Mouse (Mus musculus) thymus, adult 18-20 months (tissue): Measurements from ENCODE around the gene Eva1c.
A peak's percentile ranks its signal among the peaks of the same experiment; 100 is the strongest.

Experiments used
- DNase-seq, 2 experiments: peaks; one replicate each; pipeline ENCODE4 v3.0.0; 2022; ENCODE audit warnings: mixed read lengths in 2 of 2

Gene Eva1c

DNA sequence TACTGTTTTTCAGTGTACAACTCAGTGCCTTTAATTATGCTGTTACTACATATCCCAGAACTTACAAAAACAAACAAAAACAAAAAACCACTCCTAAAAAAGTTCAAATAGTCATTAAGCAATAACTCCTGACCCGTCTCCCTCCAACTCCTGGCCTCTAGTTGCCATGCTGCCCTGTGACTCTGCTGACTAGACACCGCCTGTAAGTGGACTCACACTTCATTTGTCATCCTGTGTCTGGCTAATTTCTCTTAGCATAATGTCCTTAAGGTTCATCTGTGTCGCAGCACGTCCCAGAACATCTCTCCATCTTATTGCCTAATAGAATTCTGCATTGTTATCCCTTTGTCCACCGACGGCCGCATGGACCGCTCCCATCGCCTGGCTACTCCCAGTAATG is 979 bp downstream of the Eva1c start:
- DNase-seq = no peak

DNA sequence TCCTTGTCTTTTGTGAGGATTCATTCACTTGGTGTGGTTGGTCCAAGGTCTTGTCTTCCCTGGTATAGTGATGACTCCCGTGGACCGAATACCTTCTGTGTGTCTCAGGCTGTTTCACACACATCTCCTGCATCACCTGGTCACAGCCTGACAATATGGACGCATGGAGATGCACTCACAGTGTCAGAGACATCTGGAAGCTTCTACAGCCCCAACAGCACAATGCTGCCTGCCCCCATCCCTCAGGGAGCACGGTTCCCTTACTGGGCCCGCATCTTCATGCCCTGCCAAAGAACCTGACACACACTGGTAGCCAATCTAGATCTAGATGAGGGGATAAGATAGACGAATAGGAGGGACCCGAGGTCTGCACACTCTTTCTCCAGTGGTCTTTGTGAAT is 2.6 kb downstream of the Eva1c start:
- no peak for DNase-seq

DNA sequence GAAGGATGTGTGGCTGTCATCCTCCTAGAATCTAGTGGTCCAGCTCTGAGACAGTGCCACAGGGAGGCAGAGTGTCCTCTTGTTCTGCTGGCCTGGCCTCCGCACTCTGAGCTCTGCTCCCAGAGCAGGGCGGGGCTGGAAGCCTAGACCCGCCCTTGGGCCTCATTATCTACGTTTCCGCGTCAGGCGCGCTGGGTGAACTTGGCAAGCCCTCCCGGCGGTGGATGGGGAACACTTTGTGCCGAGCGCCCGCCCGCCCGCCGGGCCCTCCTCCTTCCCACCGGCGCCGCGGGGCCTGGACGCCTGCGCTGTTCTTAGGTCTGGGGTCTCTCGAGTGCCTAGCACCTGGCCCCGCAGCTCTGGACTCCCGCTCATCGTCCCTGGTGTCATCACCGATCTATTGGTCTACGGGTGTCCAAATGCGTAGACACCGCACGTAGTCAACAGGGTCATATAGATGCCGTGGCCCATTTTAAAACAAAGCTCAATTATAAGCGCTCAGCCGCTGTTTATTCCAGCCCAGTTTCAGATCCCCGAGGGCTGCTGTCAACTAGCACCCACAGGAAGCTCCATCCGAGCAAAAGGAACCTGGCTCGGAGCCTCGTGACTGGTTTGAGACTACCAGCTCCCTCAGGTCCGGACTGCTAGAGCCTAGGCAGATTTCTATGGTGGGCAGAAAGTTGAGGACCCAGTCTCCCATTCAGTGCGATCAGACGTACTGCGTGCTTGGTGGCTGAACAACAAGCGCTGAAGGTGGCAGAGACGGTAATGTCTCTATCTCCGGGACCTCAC is 3.6 kb downstream of the Eva1c start:
- peak; percentile 23 to 27 for DNase-seq

DNA sequence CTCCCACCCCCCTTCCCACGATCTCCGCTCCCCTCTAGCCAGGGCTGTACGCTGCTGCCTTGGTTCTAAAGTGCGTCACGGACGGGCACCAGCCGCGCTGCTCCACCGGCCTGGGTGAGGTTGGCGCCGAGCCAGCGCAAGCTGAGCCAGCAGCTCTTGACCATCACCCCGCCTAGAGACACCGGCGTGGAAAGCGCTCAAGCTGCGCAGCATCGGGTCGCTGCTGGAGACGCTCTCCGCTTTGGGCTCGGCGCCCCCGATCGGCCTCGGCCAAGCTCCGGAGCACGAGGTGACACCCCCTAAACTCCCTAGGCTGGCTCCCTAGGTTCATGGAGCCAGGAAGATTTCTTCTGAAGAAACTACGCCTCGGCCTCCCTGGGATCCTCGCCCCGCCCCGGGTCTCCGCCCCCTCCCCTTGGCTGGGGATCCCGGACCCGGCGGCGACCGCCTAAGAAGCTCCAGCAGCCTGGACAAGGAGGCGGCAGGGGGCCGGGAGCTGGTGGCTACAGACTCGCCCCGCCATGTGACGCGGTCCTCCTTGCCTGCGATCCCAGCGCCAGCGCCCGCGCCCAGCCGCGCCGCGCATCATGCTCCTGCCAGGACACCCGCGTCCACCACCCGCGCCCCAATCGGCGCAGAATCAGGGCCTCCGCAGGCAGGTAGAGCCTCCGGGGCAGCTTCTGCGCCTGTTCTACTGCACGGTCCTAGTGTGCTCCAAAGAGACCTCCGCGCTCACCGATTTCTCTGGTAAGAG is 4.3 kb downstream of the Eva1c start:
- DNase-seq = no peak

DNA sequence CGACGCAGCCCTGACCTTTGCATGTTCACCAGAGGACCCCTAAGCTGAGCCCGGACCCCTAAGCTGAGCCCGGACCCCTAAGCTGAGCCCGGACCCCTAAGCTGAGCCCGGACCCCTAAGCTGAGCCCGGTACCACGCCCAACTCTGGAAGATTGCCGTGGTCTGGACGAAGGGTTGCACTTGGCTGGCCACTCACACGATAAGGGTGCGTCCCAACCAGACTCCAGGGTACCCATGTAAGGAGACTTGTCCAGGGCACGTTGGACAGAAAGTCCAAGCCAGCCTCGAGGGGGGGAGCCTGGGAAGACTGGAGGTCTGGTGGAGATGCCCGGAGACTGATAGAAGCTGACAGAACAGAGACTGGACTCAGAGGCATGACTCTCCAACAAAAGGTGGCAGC is 5.2 kb downstream of the Eva1c start:
- DNase-seq = no peak

DNA sequence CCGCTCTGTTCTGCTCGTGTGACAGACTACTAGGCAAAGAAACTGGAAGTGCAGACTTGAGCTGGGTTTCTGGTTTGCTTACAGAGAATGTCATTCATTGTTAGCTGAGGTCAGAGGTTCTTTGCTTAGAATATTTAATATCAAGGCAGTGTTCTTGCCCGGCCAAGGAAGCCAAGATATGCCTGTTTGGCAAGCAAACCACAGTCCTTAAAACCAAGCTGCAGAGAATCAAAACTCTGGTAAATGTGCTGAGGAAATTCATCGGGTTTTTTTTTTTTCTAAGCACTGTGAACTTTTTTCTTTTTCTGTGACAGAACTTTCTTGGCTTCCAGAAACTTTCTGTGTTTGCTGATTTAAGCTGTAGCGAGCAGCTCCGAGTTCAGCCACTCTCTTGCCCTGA is 6.0 kb downstream of the Eva1c start:
- no peak for DNase-seq

- no peak for DNase-seq
Measured at GRCm38 (mm10) chr16:90833041-90833791, 6.7 kb downstream of the Eva1c start.

- DNase-seq = no peak
Measured at GRCm38 (mm10) chr16:90837431-90837830, 10.9 kb downstream of the Eva1c start.

- DNase-seq = no peak
Measured at GRCm38 (mm10) chr16:90842164-90842563, 15.6 kb downstream of the Eva1c start.

GRCm38 (mm10) chr16:90845038-90845437 is 18.5 kb downstream of the Eva1c start:
- DNase-seq = no peak

GRCm38 (mm10) chr16:90845591-90845990 is 19.1 kb downstream of the Eva1c start:
- no peak for DNase-seq

GRCm38 (mm10) chr16:90848697-90849096 is 22.2 kb downstream of the Eva1c start:
- no peak for DNase-seq

DNA sequence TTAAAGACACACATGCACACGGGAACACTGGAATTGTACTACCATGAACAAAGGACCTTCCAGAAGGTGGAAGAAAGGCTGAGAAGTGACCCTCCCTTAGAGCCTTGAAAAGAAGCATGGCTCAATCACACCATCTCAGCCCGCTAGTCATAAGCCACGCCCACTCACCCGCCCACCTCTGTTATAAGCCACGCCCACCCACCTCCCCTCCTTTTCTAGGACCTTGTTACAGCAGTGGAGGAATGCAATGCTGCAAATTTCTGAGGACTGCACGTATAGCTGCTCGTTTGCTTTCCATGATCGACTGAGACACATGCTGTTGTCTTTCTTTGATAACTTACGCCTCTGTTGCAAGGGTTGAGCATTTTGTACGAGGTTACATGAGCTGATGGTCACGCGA is 22.7 kb downstream of the Eva1c start:
- DNase-seq = no peak

- no peak for DNase-seq
Measured at GRCm38 (mm10) chr16:90850881-90851280, 24.4 kb downstream of the Eva1c start.

DNA sequence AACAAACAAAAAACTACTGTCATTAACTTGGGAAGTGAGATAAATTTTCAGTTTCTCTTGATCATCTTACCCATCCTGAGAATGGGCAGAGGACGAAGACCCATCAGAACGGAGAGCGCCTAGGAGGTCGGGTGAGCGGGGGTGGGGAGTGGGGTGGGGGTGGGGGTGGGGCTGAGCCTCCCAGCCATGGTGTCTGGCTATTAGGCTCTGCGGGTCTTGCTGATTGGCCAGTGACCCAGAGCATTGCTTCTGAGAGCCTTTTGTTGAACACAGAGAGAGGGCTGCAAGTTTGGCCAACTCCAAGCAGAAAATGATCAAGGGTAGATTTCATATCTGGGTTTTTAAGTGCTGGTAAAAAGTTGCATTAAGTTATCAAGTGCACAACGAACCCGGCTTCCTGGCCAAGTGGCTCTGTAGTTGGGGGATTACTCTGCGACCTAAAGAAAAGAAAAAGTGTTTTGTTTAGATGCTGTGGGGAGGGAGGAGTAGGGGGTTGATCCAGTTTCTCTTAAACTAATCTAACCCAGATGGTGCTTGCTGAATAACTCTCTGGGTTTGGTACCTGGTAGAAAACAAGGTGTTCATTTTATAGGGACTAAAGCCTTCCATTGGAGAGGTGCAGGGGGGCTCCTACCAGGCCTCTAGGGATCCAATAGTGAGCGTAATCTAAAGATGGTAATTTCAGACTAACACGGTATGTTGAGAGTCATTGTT is 25.3 kb downstream of the Eva1c start:
- DNase-seq = no peak

GRCm38 (mm10) chr16:90856552-90857200 is 30.2 kb downstream of the Eva1c start:
- DNase-seq = no peak

- DNase-seq = no peak
Measured at GRCm38 (mm10) chr16:90858206-90858605, 31.7 kb downstream of the Eva1c start.

DNA sequence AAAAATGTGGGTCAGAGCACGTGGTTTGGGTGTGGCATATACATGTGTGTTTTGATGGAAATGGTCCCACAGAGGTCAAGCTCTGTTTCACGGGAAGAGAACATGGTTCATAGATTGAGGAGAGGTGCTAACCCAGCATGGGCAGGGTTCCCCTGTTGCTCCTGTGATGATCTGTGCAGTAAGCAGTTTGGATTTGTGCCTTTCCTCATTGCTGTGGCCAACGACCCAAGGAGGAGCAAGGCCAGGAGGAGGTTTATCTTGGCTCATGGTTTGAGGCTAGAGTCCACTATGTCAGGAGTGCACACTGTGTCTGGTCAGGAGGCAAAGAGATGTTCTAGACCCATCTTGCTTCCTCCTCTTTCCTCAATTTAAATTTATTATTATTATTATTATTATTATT is 36.5 kb downstream of the Eva1c start:
- no peak for DNase-seq

DNA sequence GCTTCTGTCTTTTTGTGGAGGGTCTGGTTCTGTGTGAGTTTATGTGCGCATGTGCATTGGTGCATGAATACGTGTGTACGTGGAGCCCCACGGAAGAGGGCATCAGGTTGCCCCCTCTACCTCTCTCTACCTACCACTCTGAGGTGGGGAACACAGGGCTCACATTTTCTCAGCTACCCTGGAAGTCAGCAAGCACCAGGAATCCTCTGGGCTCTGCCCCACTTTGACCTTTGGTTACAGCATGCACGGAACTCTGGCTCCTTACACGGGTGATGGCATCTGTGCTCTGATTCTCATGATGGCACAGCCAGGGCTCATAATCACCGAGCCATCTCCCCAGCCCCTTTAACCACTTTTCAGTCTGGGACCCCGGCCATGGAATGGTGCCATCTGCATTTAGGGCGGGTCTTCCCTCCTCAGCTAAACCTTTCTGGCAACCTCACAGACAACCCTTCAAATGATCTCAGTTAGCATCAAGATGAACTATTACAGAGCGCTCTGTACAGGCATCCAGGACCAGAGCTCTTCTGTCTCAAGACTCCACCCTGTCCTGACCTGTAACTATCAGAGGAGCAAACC is 37.0 kb downstream of the Eva1c start:
- no peak for DNase-seq

GRCm38 (mm10) chr16:90864693-90865092 is 38.2 kb downstream of the Eva1c start:
- peak in 1 of 2 experiments; percentile 6 for DNase-seq

DNA sequence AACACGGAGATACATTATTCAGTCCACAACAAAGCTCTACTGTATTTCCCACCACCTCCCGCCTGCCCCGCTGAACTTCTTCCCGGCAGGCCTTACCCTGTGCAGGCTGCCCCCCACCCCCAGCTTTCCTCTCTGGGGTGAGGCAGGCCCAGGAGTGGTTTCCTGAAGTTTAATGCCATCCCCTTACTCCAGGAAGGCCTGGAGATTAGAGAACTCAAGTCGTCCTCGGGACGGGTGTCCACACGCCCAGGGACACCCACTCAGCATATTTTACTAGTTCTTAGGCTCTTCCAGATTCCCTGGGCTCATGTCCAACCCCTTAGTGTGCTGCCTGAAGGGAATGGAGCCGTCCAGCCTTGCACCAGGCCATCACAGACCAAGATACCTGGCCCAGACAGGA is 39.1 kb downstream of the Eva1c start:
- DNase-seq = no peak

- DNase-seq = no peak
Measured at GRCm38 (mm10) chr16:90868129-90868528, 41.6 kb downstream of the Eva1c start.
